Mouse (Mus musculus) B cell, adult (primary cell): ENCODE data around the gene Mettl8. TPM values are rescaled to one million over a fixed set of nuclear protein-coding genes. Genes with fewer than 3 reads are reported as not detected.

Experiments used
- total RNA-seq: library from RNA; stranded (reverse); gene quantifications from 4 replicates; pipeline ENCODE4 v1.2.4, GENCODE M21; 2023; ENCODE audit not compliant: inconsistent age

The Mettl8 gene
- 16.7 to 20.4 TPM (median 18.1 TPM) in 4 replicates for total RNA-seq

DNA sequence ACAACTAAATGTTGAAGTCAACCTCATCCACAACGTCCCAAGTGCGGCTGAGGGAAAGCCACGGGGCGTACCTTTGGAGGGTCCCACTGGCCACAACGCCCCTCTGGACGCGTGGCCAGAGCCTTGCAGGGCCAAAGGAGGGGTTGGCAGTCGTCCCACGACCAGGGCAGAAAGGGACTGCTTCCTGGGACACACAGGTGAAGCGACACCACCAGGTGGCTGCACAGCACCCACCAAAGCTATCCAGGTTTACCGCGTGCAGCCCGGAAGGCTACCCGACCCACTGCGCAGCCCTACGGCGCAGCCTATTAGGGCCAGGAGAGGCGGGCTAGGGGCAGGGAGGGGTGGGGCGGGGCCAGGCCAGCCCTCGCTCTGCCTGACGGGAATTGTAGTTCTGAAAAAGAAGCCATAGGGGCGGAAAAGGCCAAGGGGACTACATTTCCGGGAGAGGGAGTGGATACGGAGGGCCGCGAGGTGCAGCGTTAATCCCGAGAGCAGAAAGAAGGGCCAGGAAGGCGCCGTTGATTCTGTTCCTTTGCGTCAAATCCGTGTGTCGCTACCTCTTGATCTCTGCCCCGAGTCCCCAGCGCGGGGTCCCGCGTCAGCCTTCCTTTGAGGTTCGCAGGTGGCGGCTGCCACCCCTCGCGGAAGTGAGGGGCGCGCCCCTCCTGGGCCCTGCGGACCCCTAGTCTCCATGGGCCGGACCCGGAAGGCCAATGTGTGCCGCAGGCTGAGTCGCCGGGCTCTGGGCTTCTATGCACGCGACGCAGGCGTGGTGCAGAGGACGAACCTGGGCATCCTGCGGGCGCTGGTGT, at the start of gene Mettl8, which contains the start of gene Dcaf17:
Gene Mettl8, minus strand, starts transcription at position 284 of the 815 bp plus-strand sequence.
Gene Dcaf17, plus strand, starts transcription at position 29 of the 815 bp plus-strand sequence.

Other genes with a start within 250 kb of the Mettl8 start
- 75.9 to 93.5 TPM (median 92.0 TPM) in 4 replicates for gene Tlk1, start 229.9 kb downstream of the Mettl8 start, total RNA-seq
- gene Dcaf17, start 255 bp downstream of the Mettl8 start, total RNA-seq = 19.0 to 27.4 TPM (median 22.5 TPM) in 4 replicates
- 0.09 TPM in 2 of 4 replicates, not detected in the others for gene Cybrd1, start 62.3 kb upstream of the Mettl8 start, total RNA-seq
- gene Dync1i2, start 156.1 kb upstream of the Mettl8 start, total RNA-seq = 64.7 to 68.4 TPM (median 67.1 TPM) in 4 replicates